Mouse (Mus musculus) ES-Bruce4 (cell line): ENCODE measurements at regions not wholly inside any gene's neighbourhood (a gene's known extent, or its start where the extent isn't known, plus 50 kb on each side); places are given as distances from the start of the nearest gene placed in this dataset.

Experiments used
- H3K27ac ChIP-seq: 2 replicates; pipeline ENCODE4 v1.5.1; 2012; ENCODE audit warnings: low read length, inconsistent platforms; ENCODE audit not compliant: insufficient read depth
- H3K27me3 ChIP-seq: 2 replicates; pipeline ENCODE4 v1.6.1; 2012; ENCODE audit warnings: mild to moderate bottlenecking, low read length, inconsistent platforms; ENCODE audit not compliant: control insufficient read depth, poor library complexity, insufficient read depth, severe bottlenecking
- H3K36me3 ChIP-seq: 2 replicates; pipeline ENCODE4 v1.6.1; 2012; ENCODE audit warnings: inconsistent platforms, mild to moderate bottlenecking, low read length, moderate library complexity; ENCODE audit not compliant: control insufficient read depth, poor library complexity, insufficient read depth, severe bottlenecking
- H3K4me1 ChIP-seq: one replicate; pipeline ENCODE4 v1.8.1; 2011; ENCODE audit warnings: low read length; ENCODE audit not compliant: control insufficient read depth, insufficient read depth
- H3K4me3 ChIP-seq: 2 replicates; pipeline ENCODE4 v1.5.1; 2011; ENCODE audit warnings: low read depth, mild to moderate bottlenecking, low read length
- H3K9ac ChIP-seq: 2 replicates; pipeline ENCODE4 v1.6.1; 2012; ENCODE audit warnings: low read depth, mild to moderate bottlenecking, inconsistent platforms; ENCODE audit not compliant: poor library complexity, severe bottlenecking
- H3K9me3 ChIP-seq: replicated peaks from 2 replicates; pipeline ENCODE4 v1.6.1; 2012; ENCODE audit warnings: mild to moderate bottlenecking, low read length, inconsistent platforms; ENCODE audit not compliant: control insufficient read depth, poor library complexity, insufficient read depth, severe bottlenecking
- CTCF ChIP-seq: IDR thresholded peaks from one replicate; pipeline ENCODE4 v1.8.1; 2011; ENCODE audit warnings: low read depth, low read length
- EP300 ChIP-seq: IDR thresholded peaks from 2 replicates; pipeline ENCODE4 v1.6.1; 2011; ENCODE audit warnings: low read depth, low read length; ENCODE audit not compliant: insufficient read depth
- POLR2A ChIP-seq: IDR thresholded peaks from one replicate; pipeline ENCODE4 v1.8.1; 2011; ENCODE audit warnings: low read length; ENCODE audit not compliant: insufficient read depth

DNA sequence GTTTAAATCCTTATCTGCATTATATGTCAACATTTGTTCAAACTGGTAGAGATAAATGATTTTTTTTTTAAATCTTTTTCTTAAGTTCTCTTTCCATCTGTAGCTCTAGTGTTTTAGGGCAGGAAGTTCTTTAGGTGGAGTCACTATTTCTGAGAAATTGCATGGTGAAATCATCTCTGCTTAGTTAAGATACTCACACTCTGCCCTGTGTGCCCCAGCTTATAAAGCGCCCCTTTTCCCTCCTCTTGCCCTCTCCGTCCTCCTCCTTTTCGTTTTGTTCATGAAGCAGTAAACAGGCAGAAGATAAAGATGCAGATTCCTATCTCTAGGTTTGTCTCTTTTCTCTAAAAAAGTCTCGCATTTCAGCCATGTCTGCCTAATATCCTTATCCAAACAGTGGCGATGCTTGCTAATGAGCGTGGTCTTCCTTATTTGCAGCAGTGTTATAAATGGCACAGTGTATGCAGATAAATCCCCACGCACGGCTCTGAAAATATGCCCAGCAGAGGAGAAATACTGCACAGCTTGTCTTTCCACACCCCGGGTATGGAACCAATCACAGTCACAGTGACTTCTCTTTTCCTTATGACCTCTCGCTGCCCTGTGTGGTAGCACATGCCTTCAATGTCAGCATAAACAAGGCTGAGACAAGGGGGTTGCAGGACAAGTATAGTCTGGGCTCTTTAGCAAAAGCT lies 852.7 kb downstream of the 5730522E02Rik start:
- Histone ChIP-seq H3K9ac (no peak overlapping the region), H3K9me3 (no peaks in the 10 kb centered on the region), H3K27ac (no peak overlapping the region), H3K4me3 (no peak overlapping the region), H3K4me1 (no peaks in the 10 kb centered on the region), H3K36me3 (no peaks in the 10 kb centered on the region), H3K27me3 (no peaks in the 10 kb centered on the region)
- TF ChIP-seq POLR2A (no peak), CTCF (no peak), EP300 (no peak)

DNA sequence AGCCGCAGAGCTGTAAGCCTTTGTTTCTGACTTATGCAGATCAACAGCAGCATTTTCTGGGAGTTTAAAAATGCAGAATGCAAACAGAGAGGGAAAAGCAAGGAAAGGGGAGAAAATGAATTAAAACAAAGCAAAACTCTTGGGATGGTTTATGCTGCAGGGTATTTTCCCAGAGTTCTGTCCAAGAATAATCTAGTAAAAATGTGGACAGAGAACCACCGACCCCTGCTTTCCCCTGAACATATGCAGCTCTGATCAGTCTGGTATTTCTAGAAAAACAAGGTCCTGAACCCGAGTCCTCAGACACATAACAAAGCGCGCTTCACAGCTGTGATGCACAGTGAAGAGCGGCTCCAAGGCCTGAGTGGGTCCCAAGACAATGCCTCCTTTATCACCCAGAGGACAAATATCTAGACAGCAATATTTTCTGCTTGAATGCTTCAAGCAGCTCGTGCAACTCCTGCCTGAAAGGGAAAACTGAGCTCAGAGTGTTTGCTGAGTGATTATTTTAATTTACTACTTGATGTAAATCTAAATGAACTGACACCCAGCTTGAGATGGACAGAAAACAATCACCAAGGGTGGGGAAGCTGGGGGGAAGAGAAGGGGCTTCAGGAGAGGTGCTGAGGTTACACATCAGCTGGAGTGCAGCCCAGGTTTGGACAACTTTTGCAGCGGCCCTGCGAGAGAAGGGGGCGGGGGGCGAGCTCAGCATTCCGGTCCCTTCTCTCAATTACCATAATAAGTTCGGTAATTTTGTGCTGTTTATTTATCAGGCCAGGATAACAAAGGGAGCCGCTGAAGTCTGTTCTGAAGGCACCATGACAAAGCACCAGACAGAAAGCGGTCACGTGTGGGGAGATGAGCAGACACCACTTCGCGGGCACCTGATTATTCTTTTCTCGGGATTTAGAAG lies 853.6 kb downstream of the 5730522E02Rik start:
- no peak overlapping the region for H3K27ac ChIP-seq
- no peak for TF ChIP-seq POLR2A
- TF ChIP-seq EP300, result no peak
- no peak for TF ChIP-seq CTCF
- H3K4me3 ChIP-seq, result no peak overlapping the region
- H3K4me1 ChIP-seq, result no peaks in the 10 kb centered on the region
- H3K27me3 ChIP-seq, result no peaks in the 10 kb centered on the region
- no peak overlapping the region for H3K9ac ChIP-seq
- H3K36me3 ChIP-seq, result no peaks in the 10 kb centered on the region
- H3K9me3 ChIP-seq, result no peaks in the 10 kb centered on the region

DNA sequence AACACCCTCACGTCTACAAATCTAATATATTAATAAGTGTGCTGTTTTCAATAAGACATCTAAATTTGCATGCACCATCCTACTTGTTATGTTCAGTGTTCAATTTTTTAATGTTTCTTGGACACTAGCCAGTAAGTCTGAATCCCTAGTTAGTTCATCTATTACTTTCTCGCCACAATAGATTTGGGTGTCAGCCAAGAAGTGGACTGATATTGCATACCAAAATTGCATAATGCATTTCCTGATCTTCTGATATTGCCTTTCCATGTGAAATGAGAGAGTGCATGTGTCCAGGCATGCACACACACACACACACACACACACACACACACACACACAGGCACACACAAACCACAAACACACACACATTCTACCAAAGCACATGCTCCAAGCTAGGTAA lies 874.9 kb downstream of the 5730522E02Rik start:
- no peak for TF ChIP-seq CTCF
- TF ChIP-seq POLR2A, result no peak
- TF ChIP-seq EP300, result no peak
- H3K36me3 ChIP-seq, result no peaks in the 10 kb centered on the region
- no peaks in the 10 kb centered on the region for H3K9me3 ChIP-seq
- H3K27me3 ChIP-seq, result no peaks in the 10 kb centered on the region
- H3K4me1 ChIP-seq, result no peaks in the 10 kb centered on the region
- no peak overlapping the region for H3K27ac ChIP-seq
- no peak overlapping the region for H3K9ac ChIP-seq
- no peak overlapping the region for H3K4me3 ChIP-seq

DNA sequence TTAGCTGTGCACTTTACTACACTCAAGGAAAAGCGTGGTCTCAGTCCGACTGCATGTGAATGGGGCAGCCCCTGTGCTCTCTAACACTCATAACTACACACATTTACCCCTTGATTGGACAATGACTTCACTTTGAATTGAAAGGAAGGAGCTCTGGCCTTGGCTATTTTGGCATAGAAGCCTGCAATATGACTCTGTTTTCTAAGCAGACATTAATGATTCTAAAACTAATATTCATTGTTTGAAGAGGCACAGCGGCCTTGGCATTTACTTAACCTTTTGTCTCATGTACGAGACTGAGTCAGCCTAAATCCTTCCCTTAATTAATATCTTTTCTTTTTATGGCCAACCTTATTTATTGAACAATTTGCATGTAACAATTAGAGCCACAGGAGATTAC lies 879.9 kb downstream of the 5730522E02Rik start:
- Histone ChIP-seq H3K9ac (no peak overlapping the region), H3K36me3 (no peaks in the 10 kb centered on the region), H3K4me3 (no peak overlapping the region), H3K9me3 (no peaks in the 10 kb centered on the region), H3K27me3 (no peaks in the 10 kb centered on the region), H3K27ac (no peak overlapping the region), H3K4me1 (no peaks in the 10 kb centered on the region)
- TF ChIP-seq CTCF, result no peak
- TF ChIP-seq EP300, result no peak
- TF ChIP-seq POLR2A, result no peak

DNA sequence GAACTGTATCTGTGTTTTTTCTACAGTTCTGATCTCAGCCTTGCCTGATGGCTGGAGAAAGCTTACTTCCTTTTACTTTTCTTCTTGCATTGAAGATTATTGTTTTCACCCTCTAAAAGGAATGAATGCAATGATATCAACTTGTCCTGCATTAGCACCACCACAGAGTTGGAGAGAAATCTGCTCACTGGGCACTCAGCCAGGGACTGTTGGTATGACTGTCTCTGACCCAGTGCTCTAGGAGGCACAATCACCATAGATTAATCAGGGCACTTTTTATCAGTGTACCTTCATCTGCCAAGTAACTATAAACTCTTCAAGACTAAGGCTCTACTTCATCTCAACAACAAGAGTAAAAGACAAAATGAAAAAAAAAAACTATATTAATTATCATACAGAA lies 888.1 kb downstream of the 5730522E02Rik start:
- H3K4me1 ChIP-seq, result no peaks in the 10 kb centered on the region
- no peaks in the 10 kb centered on the region for H3K36me3 ChIP-seq
- no peak overlapping the region for H3K27ac ChIP-seq
- H3K9ac ChIP-seq, result no peak overlapping the region
- TF ChIP-seq POLR2A, result no peak
- no peak for TF ChIP-seq EP300
- TF ChIP-seq CTCF, result no peak
- no peaks in the 10 kb centered on the region for H3K27me3 ChIP-seq
- no peaks in the 10 kb centered on the region for H3K9me3 ChIP-seq
- H3K4me3 ChIP-seq, result no peak overlapping the region

DNA sequence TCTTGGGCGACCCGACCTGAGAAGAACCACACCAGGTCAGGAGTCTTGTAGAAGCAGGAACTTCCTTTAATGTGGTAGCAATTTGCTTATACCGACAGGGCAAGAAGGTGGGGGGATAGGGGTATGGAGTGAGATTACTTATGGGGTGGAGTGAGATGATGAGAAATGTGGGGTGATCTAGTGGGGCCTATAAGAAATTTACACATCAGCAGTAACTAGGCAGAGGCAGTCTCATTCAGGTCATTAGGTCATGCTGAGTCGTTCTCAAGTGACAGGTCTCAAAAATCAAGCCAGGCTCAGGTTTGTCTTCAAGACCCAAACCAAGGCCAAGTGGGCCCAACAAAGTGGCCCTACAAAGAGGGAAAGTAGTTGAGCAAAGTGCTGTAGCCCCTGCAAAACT lies 889.1 kb downstream of the 5730522E02Rik start:
- H3K27ac ChIP-seq, result no peak overlapping the region
- no peak overlapping the region for H3K9ac ChIP-seq
- no peaks in the 10 kb centered on the region for H3K9me3 ChIP-seq
- TF ChIP-seq CTCF (no peak), EP300 (no peak), POLR2A (no peak)
- no peaks in the 10 kb centered on the region for H3K36me3 ChIP-seq
- H3K27me3 ChIP-seq, result no peaks in the 10 kb centered on the region; the same call in 1 of the 2 replicates
- no peak overlapping the region for H3K4me3 ChIP-seq
- no peaks in the 10 kb centered on the region for H3K4me1 ChIP-seq
